Mouse (Mus musculus) heart, embryonic 10.5 days (tissue): Measurements from ENCODE around the gene Clpp. TPM values are rescaled to one million over a fixed set of nuclear protein-coding genes. Genes with fewer than 3 reads are reported as not detected.

Source experiments
- DNase-seq: peaks from one replicate; pipeline ENCODE4 v3.0.0-alpha.2; 2017; ENCODE audit warnings: low spot score
- H3K27ac ChIP-seq: fragments of 300-500 bp; sonication (generic); 2 replicates; pipeline ENCODE4 v1.5.1; 2016; ENCODE audit warnings: mild to moderate bottlenecking
- H3K27me3 ChIP-seq: fragments of 300-500 bp; sonication (generic); 2 replicates; pipeline ENCODE4 v1.6.1; 2016; ENCODE audit warnings: mild to moderate bottlenecking; ENCODE audit not compliant: poor library complexity, insufficient read depth, severe bottlenecking
- H3K36me3 ChIP-seq: fragments of 300-500 bp; sonication (generic); 2 replicates; pipeline ENCODE4 v1.6.1; 2016; ENCODE audit warnings: mild to moderate bottlenecking, moderate library complexity
- H3K4me1 ChIP-seq: fragments of 300-500 bp; sonication (generic); 2 replicates; pipeline ENCODE4 v1.6.1; 2016; ENCODE audit warnings: mild to moderate bottlenecking
- H3K4me3 ChIP-seq: fragments of 300-500 bp; sonication (generic); 2 replicates; pipeline ENCODE4 v1.5.1; 2016; ENCODE audit warnings: mild to moderate bottlenecking, moderate library complexity
- H3K9me3 ChIP-seq: fragments of 300-500 bp; sonication (generic); 2 replicates; pipeline ENCODE4 v1.6.1; 2016; ENCODE audit warnings: mild to moderate bottlenecking, moderate library complexity
- WGBS: fragments of 180-500 bp; shearing (Covaris S2); methylation state at CpG from one replicate; pipeline ENCODE4 v1.1.7; 2016; 5-methylcytosine and 5-hydroxymethylcytosine counted together
- polyA plus RNA-seq: library from polyadenylated mRNA; unstranded; fragments of >200 nt; fragmentation: Nextera tagmentation; extraction: Ambion mirVana; gene quantifications from 2 replicates; pipeline ENCODE4 v1.2.1, GENCODE M21; 2016

Clpp gene
- 144 and 165 TPM in 2 replicates for polyA plus RNA-seq

DNA sequence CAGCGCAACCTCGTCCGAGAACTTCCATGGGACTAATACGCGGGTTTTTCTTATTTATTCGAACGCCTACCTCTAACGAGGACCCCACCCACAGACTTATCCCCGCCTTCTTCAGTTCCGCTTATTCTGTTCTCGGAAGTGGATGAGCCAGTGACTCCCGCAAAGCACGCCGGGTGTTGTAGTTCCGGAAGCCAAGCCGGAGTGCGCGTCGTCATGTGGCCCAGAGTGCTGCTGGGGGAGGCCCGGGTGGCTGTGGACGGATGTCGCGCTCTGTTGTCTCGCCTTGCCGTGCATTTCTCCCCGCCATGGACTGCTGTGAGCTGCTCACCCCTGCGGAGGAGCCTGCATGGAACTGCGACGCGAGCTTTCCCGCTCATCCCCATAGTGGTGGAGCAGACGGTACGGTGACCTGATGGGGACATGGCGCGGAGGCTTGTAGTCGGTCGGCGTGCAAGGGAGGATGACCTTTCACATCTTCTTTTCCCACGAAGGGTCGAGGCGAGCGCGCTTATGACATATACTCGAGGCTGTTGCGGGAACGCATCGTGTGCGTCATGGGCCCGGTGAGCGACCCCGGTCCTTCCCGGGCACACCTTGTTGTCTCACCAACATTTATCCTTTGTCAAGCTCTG lies at the start of gene Clpp:
Clpp (plus strand) TSS at position 191 of the 632 bp plus-strand sequence.
- H3K27me3 ChIP-seq: no peaks in the 10 kb centered on the region
- peaks cover 6% of the 10 kb centered on the region for H3K4me1 ChIP-seq
- H3K36me3 ChIP-seq: peaks cover 41% of the 10 kb centered on the region
- DNase-seq: peak; percentile 98
- H3K27ac ChIP-seq: peak within 1 kb of the TSS; percentile 90
- no peaks in the 10 kb centered on the region for H3K9me3 ChIP-seq
- peak within 1 kb of the TSS; percentile 82 for H3K4me3 ChIP-seq
- WGBS: under 1% methylated on average over 52 of the region's 52 CpGs

DNA sequence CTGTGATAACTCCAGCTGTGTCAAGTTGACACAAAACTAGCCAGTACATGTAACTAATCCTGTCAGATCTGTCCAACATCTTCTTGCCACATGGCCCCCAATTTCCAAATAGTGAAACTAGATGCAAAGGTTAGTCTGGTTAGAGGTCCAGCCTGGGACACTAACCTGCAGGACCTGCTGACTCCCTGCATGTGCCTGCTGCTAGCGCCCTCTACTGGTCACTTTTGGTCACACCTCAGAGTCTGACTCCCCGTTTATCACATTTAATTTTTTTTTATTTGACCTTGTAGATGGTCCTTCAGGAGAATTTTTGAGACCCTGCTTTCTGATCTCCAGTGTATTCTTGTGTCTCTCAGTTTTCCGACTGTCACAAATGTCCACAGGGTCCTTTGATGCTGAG lies 39.2 kb upstream of the Clpp start:
- H3K36me3 ChIP-seq: no peaks in the 10 kb centered on the region
- no peak overlapping the region for H3K27ac ChIP-seq
- H3K4me3 ChIP-seq: no peak overlapping the region
- H3K9me3 ChIP-seq: peaks cover 4% of the 10 kb centered on the region; the same call in 1 of the 2 replicates
- no peaks in the 10 kb centered on the region for H3K4me1 ChIP-seq
- WGBS: 12% methylated on average over 3 of the region's 3 CpGs
- no peak for DNase-seq
- H3K27me3 ChIP-seq: peaks cover 5% of the 10 kb centered on the region; the same call in 1 of the 2 replicates

DNA sequence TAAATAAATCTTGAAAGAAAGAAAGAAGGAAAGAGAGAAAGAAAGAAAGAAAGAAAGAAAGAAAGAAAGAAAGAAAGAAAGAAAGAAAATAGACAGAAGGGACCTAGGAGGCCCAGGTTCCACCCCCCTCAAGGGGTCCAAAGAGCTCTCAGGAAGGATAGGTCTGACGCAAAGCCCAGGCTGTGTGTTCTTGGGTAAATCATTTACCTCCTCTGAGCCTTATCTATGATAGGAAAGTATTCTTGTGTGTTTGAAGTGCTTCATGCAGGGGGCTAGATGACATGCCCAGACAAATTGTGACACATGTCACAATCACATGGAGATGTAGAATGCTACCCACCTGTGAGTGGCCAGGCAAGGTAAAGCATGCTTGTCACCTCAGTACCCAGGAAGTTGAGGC lies 37.5 kb upstream of the Clpp start:
- WGBS: 79% methylated on average over 1 of the region's 1 CpGs
- H3K4me1 ChIP-seq: no peaks in the 10 kb centered on the region
- no peak overlapping the region for H3K27ac ChIP-seq
- H3K4me3 ChIP-seq: no peak overlapping the region
- peaks cover 5% of the 10 kb centered on the region; the same call in 1 of the 2 replicates for H3K27me3 ChIP-seq
- no peaks in the 10 kb centered on the region for H3K36me3 ChIP-seq
- no peak for DNase-seq
- H3K9me3 ChIP-seq: no peaks in the 10 kb centered on the region

DNA sequence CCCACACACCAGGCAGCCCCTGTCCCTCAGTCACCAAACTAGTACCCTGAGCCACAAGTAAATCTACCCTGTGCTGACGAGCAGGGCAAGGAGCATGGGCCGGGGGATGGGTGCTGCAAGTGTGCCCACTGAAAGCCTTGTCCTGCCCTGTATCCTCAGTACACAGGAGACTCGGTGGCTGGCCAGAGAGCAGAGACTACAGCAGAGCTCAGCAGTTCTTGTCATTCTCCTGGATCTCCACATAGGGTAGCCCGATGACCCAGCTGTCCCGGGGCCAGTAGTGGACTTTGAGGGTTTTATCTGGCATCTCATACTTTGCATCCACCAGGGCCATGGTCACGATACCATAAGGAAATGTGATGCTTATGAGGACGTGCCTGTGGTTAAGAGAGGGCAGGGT lies 35.2 kb upstream of the Clpp start:
- H3K27me3 ChIP-seq: peaks cover 5% of the 10 kb centered on the region; the same call in 1 of the 2 replicates
- H3K4me3 ChIP-seq: no peak overlapping the region
- no peaks in the 10 kb centered on the region for H3K9me3 ChIP-seq
- peak; percentile 69 for DNase-seq
- no peaks in the 10 kb centered on the region for H3K4me1 ChIP-seq
- no peak overlapping the region for H3K27ac ChIP-seq
- 76% methylated on average over 7 of the region's 7 CpGs for WGBS
- H3K36me3 ChIP-seq: no peaks in the 10 kb centered on the region

DNA sequence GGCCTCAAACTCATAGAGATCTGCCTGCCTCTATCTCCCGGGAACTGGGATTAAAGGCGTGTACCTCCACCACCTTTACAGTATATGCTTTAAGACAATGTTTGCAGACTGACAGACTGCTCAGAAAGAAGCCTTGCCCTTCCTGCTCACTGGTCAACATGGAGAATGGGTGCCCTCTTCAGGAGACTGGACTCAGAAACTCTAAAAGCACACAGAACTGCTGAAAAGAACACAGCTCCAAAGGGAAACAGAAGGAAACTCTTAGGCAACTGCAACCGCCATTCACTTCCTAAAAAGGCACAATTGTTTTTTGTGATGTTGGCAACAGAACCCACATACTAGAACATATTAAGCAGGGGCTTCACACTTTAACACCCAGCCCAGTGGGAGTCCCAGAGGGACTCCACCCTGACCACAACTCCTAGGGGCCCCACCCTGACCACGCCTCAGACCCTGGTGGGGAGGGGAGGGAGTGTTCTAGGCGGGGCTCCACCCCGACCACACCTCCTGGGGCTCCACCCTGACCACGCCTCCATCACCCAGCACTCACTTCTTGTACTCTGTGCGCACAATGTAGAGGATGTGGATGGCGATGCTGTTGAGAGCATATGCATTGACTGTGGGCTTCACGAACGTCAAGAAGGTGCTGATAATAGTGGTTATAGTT lies 32.2 kb upstream of the Clpp start:
- H3K27me3 ChIP-seq: peaks cover 5% of the 10 kb centered on the region; the same call in 1 of the 2 replicates
- H3K4me3 ChIP-seq: no peak overlapping the region
- H3K27ac ChIP-seq: no peak overlapping the region
- peak; percentile 91 for DNase-seq
- WGBS: 24% methylated on average over 11 of the region's 11 CpGs
- no peaks in the 10 kb centered on the region for H3K36me3 ChIP-seq
- H3K4me1 ChIP-seq: no peaks in the 10 kb centered on the region
- no peaks in the 10 kb centered on the region for H3K9me3 ChIP-seq

DNA sequence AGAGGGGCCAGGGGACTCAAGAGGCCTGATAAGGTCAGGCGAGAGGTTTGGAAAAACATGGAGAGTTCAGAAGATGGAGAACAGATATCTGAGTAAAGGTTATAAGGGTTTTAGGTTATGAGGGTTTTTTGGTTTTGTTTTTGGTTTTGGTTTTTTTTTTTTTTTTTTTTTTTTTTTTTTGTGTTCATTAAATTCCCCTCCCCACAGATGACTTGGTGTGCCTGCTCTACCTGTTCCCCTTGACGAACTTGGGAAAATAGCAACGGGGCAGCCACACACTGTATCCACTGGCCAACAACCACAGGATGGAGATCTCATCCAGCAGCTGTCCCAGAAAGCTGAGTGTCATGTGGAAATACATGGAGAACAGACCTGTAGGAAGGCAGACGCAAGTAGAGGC lies 31.4 kb upstream of the Clpp start:
- no peak overlapping the region for H3K4me3 ChIP-seq
- H3K27me3 ChIP-seq: peaks cover 5% of the 10 kb centered on the region; the same call in 1 of the 2 replicates
- H3K36me3 ChIP-seq: no peaks in the 10 kb centered on the region
- no peak for DNase-seq
- no peaks in the 10 kb centered on the region for H3K4me1 ChIP-seq
- no peaks in the 10 kb centered on the region for H3K9me3 ChIP-seq
- WGBS: 61% methylated on average over 4 of the region's 4 CpGs
- H3K27ac ChIP-seq: no peak overlapping the region

DNA sequence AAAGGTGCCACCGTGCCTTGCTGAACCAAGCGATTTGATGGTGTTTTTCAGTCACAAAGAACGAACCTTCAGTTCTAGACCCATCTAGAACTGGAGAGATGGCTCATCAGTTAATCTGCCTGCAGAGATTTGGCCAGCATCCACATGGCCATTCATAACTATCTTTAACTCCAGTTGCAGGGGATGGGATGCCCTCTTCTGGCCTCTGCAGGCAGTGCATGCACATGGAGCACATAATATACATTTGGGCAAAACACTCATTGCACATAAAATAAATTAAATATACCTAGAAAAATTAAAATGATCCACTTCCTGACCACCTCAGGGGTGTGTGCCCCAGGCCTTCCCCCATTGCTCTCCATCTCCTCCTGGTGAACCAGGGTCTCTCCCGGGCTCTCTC lies 28.2 kb upstream of the Clpp start:
- DNase-seq: no peak
- Histone ChIP-seq H3K27me3 (peaks cover 5% of the 10 kb centered on the region; the same call in 1 of the 2 replicates), H3K4me1 (no peaks in the 10 kb centered on the region), H3K4me3 (no peak overlapping the region), H3K9me3 (no peaks in the 10 kb centered on the region), H3K36me3 (no peaks in the 10 kb centered on the region), H3K27ac (no peak overlapping the region)
- 87% methylated on average over 4 of the region's 4 CpGs for WGBS

DNA sequence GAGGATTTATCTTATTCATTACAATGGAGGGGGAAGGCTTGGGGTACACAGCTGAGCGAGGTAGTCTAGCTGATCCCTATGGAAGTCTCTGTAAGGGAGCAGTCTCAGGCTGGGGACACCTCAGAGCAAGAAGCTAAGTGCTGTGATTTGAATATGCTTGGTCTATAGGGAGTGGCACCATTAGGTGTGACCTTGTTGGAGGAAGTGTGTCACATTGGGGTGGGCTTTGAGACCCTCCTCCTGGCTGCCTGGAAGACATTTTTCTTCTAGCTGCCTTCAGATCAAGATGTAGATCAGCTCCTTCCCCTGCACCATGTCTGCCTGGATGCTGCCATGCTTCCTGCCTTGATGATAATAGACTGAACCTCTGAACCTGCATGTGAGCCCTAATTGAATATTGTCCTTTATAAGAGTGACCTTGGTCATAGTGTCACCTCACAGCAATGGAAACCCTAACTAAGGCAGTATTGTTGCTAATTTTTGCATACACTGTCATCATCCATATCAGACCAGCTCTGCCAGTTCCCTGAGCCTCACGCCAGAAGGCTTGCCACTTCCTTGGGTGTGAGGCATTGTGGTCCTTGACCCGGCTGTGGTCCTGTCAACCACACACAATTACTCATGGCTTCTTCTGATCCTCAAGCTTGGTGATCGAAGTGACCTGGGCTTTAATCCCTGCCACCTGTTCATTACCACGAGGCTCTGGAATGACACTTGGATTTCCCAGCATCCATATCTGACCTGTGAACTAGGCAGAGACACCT lies 27.3 kb upstream of the Clpp start:
- no peaks in the 10 kb centered on the region for H3K4me1 ChIP-seq
- no peak overlapping the region for H3K27ac ChIP-seq
- 69% methylated on average over 5 of the region's 5 CpGs for WGBS
- H3K36me3 ChIP-seq: no peaks in the 10 kb centered on the region
- no peak overlapping the region for H3K4me3 ChIP-seq
- H3K9me3 ChIP-seq: no peaks in the 10 kb centered on the region
- peaks cover 5% of the 10 kb centered on the region; the same call in 1 of the 2 replicates for H3K27me3 ChIP-seq
- DNase-seq: peak; percentile 31

DNA sequence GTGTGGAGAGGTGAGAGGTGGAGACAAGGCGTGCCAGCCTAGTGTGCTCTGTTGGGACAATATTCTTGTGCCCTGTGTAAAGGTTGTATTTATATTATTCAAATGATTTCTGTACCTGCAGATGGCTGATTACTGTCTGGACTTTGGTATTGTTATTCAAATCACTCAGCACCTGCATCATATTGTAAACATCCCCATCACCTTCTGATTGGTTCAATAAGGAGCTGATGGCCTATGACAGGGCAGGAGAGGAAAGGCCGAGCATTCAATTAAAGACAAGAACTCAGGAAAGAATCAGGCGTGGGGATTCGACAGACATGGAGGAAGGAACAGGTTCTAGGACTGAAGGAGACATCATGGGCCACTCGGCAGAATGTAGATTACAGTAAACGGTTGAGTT lies 26.5 kb upstream of the Clpp start:
- no peaks in the 10 kb centered on the region for H3K4me1 ChIP-seq
- H3K9me3 ChIP-seq: no peaks in the 10 kb centered on the region
- peaks cover 5% of the 10 kb centered on the region; the same call in 1 of the 2 replicates for H3K27me3 ChIP-seq
- H3K36me3 ChIP-seq: no peaks in the 10 kb centered on the region
- no peak overlapping the region for H3K27ac ChIP-seq
- no peak overlapping the region for H3K4me3 ChIP-seq
- WGBS: 71% methylated on average over 6 of the region's 6 CpGs
- no peak for DNase-seq

DNA sequence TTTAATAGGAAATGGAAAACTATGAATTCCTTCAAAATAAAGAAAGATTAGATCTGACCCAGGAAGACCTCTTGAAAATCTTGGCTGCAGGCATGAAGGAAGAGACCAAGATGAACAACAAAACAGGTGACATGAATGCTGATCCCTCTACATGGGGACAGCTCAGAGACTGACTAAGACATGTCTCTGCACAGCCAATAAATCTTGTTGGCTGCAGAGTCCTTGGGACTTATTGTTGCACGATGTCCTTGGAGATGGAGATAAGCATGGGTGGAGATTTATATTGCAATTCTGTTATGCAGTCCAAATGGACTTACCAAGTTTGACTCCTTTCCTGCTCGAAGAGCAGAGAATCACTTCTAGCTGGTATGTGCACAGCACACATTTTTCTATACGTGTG lies 20.8 kb upstream of the Clpp start:
- peaks cover 3% of the 10 kb centered on the region; the same call in 1 of the 2 replicates for H3K27me3 ChIP-seq
- H3K36me3 ChIP-seq: no peaks in the 10 kb centered on the region
- no peaks in the 10 kb centered on the region for H3K9me3 ChIP-seq
- 64% methylated on average over 3 of the region's 3 CpGs for WGBS
- no peak overlapping the region for H3K27ac ChIP-seq
- peak; percentile 5 for DNase-seq
- H3K4me3 ChIP-seq: no peak overlapping the region
- H3K4me1 ChIP-seq: no peaks in the 10 kb centered on the region

DNA sequence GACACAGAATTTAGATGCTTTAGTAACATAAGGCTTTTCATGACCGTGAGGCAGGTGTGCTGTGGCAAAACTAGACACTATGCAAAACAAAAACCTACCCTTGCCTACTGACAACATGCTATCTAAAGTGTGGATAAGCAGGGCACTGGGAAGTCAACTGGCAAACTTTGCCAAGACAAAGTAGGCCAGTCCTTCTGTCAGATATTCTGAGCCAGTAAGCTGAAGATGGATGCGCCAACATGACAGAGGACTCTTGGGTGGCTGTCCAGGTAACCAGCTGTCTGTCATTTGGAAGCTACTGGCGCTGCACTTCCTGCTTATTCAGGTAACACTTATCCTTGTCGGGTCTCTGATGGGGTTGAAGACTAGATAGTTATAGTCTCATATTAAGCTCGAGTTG lies 20.0 kb upstream of the Clpp start:
- Histone ChIP-seq H3K27ac (no peak overlapping the region), H3K4me3 (no peak overlapping the region), H3K9me3 (no peaks in the 10 kb centered on the region), H3K4me1 (no peaks in the 10 kb centered on the region), H3K36me3 (no peaks in the 10 kb centered on the region), H3K27me3 (no peaks in the 10 kb centered on the region; the same call in 1 of the 2 replicates)
- 62% methylated on average over 5 of the region's 5 CpGs for WGBS
- peak; percentile 27 for DNase-seq

DNA sequence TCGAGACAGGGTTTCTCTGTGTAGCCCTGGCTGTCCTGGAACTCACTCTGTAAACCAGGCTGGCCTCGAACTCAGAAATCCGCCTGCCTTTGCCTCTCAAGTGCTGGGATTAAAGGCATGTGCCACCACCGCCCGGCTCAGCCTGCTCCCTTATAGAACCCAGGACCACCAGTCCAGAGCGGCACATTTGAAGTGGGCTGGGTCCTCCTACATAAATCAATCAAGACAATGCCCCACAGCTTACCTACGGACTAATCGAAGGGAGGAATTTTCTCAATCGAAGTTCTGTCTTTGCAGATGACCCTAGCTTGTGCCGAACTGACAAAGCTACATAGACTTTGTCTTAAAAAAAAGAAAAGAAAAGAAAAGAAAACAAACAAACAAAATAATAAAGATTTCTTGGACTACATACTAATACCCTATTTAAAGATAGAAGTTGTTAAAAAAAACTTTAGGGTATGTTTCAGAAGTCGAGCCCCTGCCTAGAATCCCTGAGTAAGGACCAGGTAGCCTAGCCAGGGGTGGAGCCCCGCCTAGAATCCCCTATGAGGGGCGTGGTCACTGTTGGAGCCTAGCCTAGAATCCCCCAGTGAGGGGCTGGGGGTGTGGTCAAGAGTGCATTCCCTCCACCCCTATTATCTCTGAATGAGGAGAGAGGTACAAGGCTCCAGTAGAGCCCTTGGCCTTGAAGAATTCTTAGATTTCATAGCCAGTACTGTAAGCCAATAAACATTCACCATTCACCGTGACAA lies 16.0 kb upstream of the Clpp start:
- Histone ChIP-seq H3K36me3 (no peaks in the 10 kb centered on the region), H3K4me1 (no peaks in the 10 kb centered on the region), H3K4me3 (no peak overlapping the region), H3K27ac (no peak overlapping the region), H3K9me3 (no peaks in the 10 kb centered on the region), H3K27me3 (no peaks in the 10 kb centered on the region; the same call in 1 of the 2 replicates)
- WGBS: 58% methylated on average over 13 of the region's 14 CpGs
- DNase-seq: peak; percentile 70
